Mouse (Mus musculus) C2C12 (cell line): ENCODE measurements around the gene Cdk4.

Experiments
- CTCF ChIP-seq: IDR thresholded peaks from one replicate; pipeline ENCODE4 v1.5.1; 2011; ENCODE audit not compliant: control insufficient read depth, insufficient read depth, insufficient read length
- USF1 ChIP-seq: IDR thresholded peaks from one replicate; pipeline ENCODE4 v1.6.1; 2011; ENCODE audit warnings: low read depth, mild to moderate bottlenecking, control low read depth, moderate library complexity

DNA sequence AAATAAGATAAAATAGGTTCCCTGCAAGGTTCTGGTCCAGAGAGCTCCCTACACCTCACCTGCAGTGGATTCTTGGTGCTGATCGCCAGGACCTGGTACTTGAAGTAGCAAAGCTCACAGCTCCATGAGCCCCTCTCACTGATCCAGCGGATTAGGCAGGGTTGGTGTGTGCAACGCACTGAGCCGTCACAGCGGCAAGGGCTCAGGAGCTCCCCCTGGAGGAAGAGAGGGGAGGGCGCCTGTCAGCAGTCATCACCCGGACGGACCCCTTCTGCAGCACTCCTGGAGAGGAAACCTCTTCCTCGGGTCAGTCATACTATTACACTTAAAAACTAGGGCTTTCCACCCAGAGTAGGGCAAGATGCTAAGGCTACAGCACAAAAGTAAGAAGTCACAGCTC is 5.2 kb upstream of the Cdk4 start:
- TF ChIP-seq CTCF (peak; percentile 90), USF1 (no peak)
